Mouse (Mus musculus) stomach, embryonic 16.5 days (tissue): ENCODE data around the gene Olfr1411. TPM values are rescaled to one million over a fixed set of nuclear protein-coding genes. Genes with fewer than 3 reads are reported as not detected.

ENCODE experiments used
- ATAC-seq: fragments of 200-750 bp; cut with Nextera tagmentation; 2 replicates; pipeline ENCODE4 v1.8.0; 2017; ENCODE audit warnings: moderate number of reproducible peaks, moderate TSS enrichment; ENCODE audit not compliant: insufficient read depth, low FRiP score
- H3K27ac ChIP-seq: fragments of 300-500 bp; sonication (generic); 2 replicates; pipeline ENCODE4 v1.5.1; 2014; ENCODE audit warnings: low read length
- H3K27me3 ChIP-seq: fragments of 300-500 bp; sonication (generic); 2 replicates; pipeline ENCODE4 v1.6.1; 2014; ENCODE audit warnings: low read length, control low read depth, mixed read lengths; ENCODE audit not compliant: control insufficient read depth, insufficient read depth
- H3K36me3 ChIP-seq: fragments of 300-500 bp; sonication (generic); 2 replicates; pipeline ENCODE4 v1.6.1; 2014; ENCODE audit warnings: low read length; ENCODE audit not compliant: control insufficient read depth, insufficient read depth
- H3K4me1 ChIP-seq: fragments of 300-500 bp; sonication (generic); 2 replicates; pipeline ENCODE4 v1.6.1; 2014; ENCODE audit warnings: low read length, control low read depth, mixed read lengths; ENCODE audit not compliant: control insufficient read depth, insufficient read depth
- H3K4me2 ChIP-seq: fragments of 300-500 bp; sonication (generic); 2 replicates; pipeline ENCODE4 v1.6.1; 2014; ENCODE audit warnings: low read depth, low read length, mixed read lengths
- H3K4me3 ChIP-seq: fragments of 300-500 bp; sonication (generic); replicated peaks from 2 replicates; pipeline ENCODE4 v1.5.1; 2014; ENCODE audit warnings: mild to moderate bottlenecking, low read length
- H3K9ac ChIP-seq: fragments of 300-500 bp; sonication (generic); 2 replicates; pipeline ENCODE4 v1.6.1; 2014; ENCODE audit warnings: low read length
- H3K9me3 ChIP-seq: fragments of 300-500 bp; sonication (generic); replicated peaks from 2 replicates; pipeline ENCODE4 v1.6.1; 2016; ENCODE audit warnings: low read length, control low read depth; ENCODE audit not compliant: control insufficient read depth
- WGBS: fragments of 180-500 bp; shearing (Covaris S2); extraction: QIAGEN DNeasy Blood & Tissue Kit; methylation state at CpG from one replicate; pipeline ENCODE4 v1.1.7; 2014; 5-methylcytosine and 5-hydroxymethylcytosine counted together
- polyA plus RNA-seq: library from polyadenylated mRNA; unstranded; fragments of >200 nt; fragmentation: Nextera tagmentation; extraction: Ambion mirVana; gene quantifications from 2 replicates; pipeline ENCODE4 v1.2.1, GENCODE M21; 2015

Olfr1411 gene
- polyA plus RNA-seq, result not detected in 2 replicates

- no peaks in the 10 kb centered on the region for H3K27me3 ChIP-seq
- no peak within 1 kb of the TSS for H3K4me3 ChIP-seq
- no peak within 1 kb of the TSS for H3K27ac ChIP-seq
- H3K36me3 ChIP-seq, result no peaks in the 10 kb centered on the region
- no peaks in the 10 kb centered on the region for H3K9me3 ChIP-seq
- no peaks in the 10 kb centered on the region for H3K4me1 ChIP-seq
- no peak for ATAC-seq
- H3K4me2 ChIP-seq, result no peak within 1 kb of the TSS
- H3K9ac ChIP-seq, result no peak within 1 kb of the TSS
These were observed at the start of gene Olfr1411 for GRCm38 (mm10) chr1:92594111-92594510. Gene Olfr1411, plus strand, starts transcription at chr1:92594411.

- 81% methylated on average over 2 of the region's 2 CpGs for WGBS
- ATAC-seq, result no peak
These were observed 48.3 kb upstream of the Olfr1411 start for GRCm38 (mm10) chr1:92545929-92546328.

GRCm38 (mm10) chr1:92571022-92571421, 23.2 kb upstream of the Olfr1411 start, which contains the start of gene Olfr1413:
Gene Olfr1413, plus strand, starts transcription at chr1:92571322.
- Histone ChIP-seq H3K9ac (no peak within 1 kb of the TSS), H3K4me3 (no peak within 1 kb of the TSS), H3K4me1 (no peaks in the 10 kb centered on the region), H3K27me3 (no peaks in the 10 kb centered on the region), H3K4me2 (no peak within 1 kb of the TSS), H3K9me3 (no peaks in the 10 kb centered on the region), H3K27ac (no peak within 1 kb of the TSS), H3K36me3 (no peaks in the 10 kb centered on the region)
- no peak for ATAC-seq
- WGBS, result 76% methylated on average over 3 of the region's 3 CpGs

More at GRCm38 (mm10) chr1:92545929-92546328, 48.3 kb upstream of the Olfr1411 start:
- no peak overlapping the region for H3K27ac ChIP-seq
- no peaks in the 10 kb centered on the region for H3K27me3 ChIP-seq
- no peak overlapping the region for H3K4me2 ChIP-seq
- no peaks in the 10 kb centered on the region for H3K9me3 ChIP-seq
- H3K4me3 ChIP-seq, result no peak overlapping the region
- no peaks in the 10 kb centered on the region for H3K4me1 ChIP-seq
- no peak overlapping the region for H3K9ac ChIP-seq
- H3K36me3 ChIP-seq, result no peaks in the 10 kb centered on the region

- H3K27me3 ChIP-seq, result no peaks in the 10 kb centered on the region
- ATAC-seq, result no peak
- H3K36me3 ChIP-seq, result no peaks in the 10 kb centered on the region
- no peaks in the 10 kb centered on the region for H3K9me3 ChIP-seq
- H3K4me3 ChIP-seq, result no peak within 1 kb of the TSS
- no peak within 1 kb of the TSS for H3K4me2 ChIP-seq
- H3K9ac ChIP-seq, result no peak within 1 kb of the TSS
- no peaks in the 10 kb centered on the region for H3K4me1 ChIP-seq
- WGBS, result 83% methylated on average over 2 of the region's 2 CpGs
- no peak within 1 kb of the TSS for H3K27ac ChIP-seq
These were observed 8.7 kb upstream of the Olfr1411 start, which contains the start of gene Olfr1412 for GRCm38 (mm10) chr1:92585479-92585878. Gene Olfr1412, plus strand, starts transcription at chr1:92585779.

GRCm38 (mm10) chr1:92596019-92596418, 1.8 kb downstream of the Olfr1411 start:
- no peaks in the 10 kb centered on the region for H3K36me3 ChIP-seq
- WGBS, result 76% methylated on average over 3 of the region's 3 CpGs
- H3K27ac ChIP-seq, result no peak overlapping the region
- no peaks in the 10 kb centered on the region for H3K27me3 ChIP-seq
- H3K9ac ChIP-seq, result no peak overlapping the region
- H3K4me2 ChIP-seq, result no peak overlapping the region
- no peak for ATAC-seq
- H3K9me3 ChIP-seq, result no peaks in the 10 kb centered on the region
- no peak overlapping the region for H3K4me3 ChIP-seq
- H3K4me1 ChIP-seq, result no peaks in the 10 kb centered on the region

- ATAC-seq, result no peak
These were observed 11.3 kb downstream of the Olfr1411 start, which contains the start of gene Olfr1410 for GRCm38 (mm10) chr1:92605482-92605881. Gene Olfr1410, plus strand, starts transcription at chr1:92605782.

GRCm38 (mm10) chr1:92607711-92608110, 13.5 kb downstream of the Olfr1411 start:
- Histone ChIP-seq H3K9ac (no peak overlapping the region), H3K27ac (no peak overlapping the region), H3K4me1 (no peaks in the 10 kb centered on the region), H3K36me3 (no peaks in the 10 kb centered on the region), H3K4me3 (no peak overlapping the region), H3K27me3 (no peaks in the 10 kb centered on the region), H3K4me2 (no peak overlapping the region), H3K9me3 (no peaks in the 10 kb centered on the region)
- WGBS, result 76% methylated on average over 4 of the region's 4 CpGs
- ATAC-seq, result no peak

More at GRCm38 (mm10) chr1:92605482-92605881, 11.3 kb downstream of the Olfr1411 start, which contains the start of gene Olfr1410:
- H3K9ac ChIP-seq, result no peak within 1 kb of the TSS
- H3K27me3 ChIP-seq, result no peaks in the 10 kb centered on the region
- no peak within 1 kb of the TSS for H3K4me3 ChIP-seq
- no peak within 1 kb of the TSS for H3K4me2 ChIP-seq
- WGBS, result 100% methylated on average over 1 of the region's 1 CpGs
- H3K9me3 ChIP-seq, result no peaks in the 10 kb centered on the region
- no peaks in the 10 kb centered on the region for H3K36me3 ChIP-seq
- no peaks in the 10 kb centered on the region for H3K4me1 ChIP-seq
- H3K27ac ChIP-seq, result no peak within 1 kb of the TSS

GRCm38 (mm10) chr1:92611008-92611407, 16.8 kb downstream of the Olfr1411 start:
- no peak overlapping the region for H3K4me3 ChIP-seq
- ATAC-seq, result no peak
- no peaks in the 10 kb centered on the region for H3K27me3 ChIP-seq
- no peaks in the 10 kb centered on the region for H3K36me3 ChIP-seq
- H3K4me1 ChIP-seq, result no peaks in the 10 kb centered on the region
- WGBS, result 4% methylated on average over 5 of the region's 5 CpGs
- H3K9me3 ChIP-seq, result no peaks in the 10 kb centered on the region
- no peak overlapping the region for H3K27ac ChIP-seq
- no peak overlapping the region for H3K9ac ChIP-seq
- no peak overlapping the region for H3K4me2 ChIP-seq

- H3K4me3 ChIP-seq, result no peak overlapping the region
- no peak overlapping the region for H3K27ac ChIP-seq
- H3K36me3 ChIP-seq, result no peaks in the 10 kb centered on the region
- ATAC-seq, result no peak
- H3K4me2 ChIP-seq, result no peak overlapping the region
- no peaks in the 10 kb centered on the region for H3K4me1 ChIP-seq
- H3K9me3 ChIP-seq, result no peaks in the 10 kb centered on the region
- WGBS, result 39% methylated on average over 4 of the region's 4 CpGs
- no peaks in the 10 kb centered on the region for H3K27me3 ChIP-seq
- no peak overlapping the region for H3K9ac ChIP-seq
These were observed 19.0 kb downstream of the Olfr1411 start for GRCm38 (mm10) chr1:92613175-92613574.
